Mouse (Mus musculus) kidney, postnatal 0 days (tissue): ENCODE data around the gene Best3. TPM values are rescaled to one million over a fixed set of nuclear protein-coding genes. Genes with fewer than 3 reads are reported as not detected.

Experiments used
- ATAC-seq: fragments of 200-750 bp; cut with Nextera tagmentation; replicated peaks from 2 replicates; pipeline ENCODE4 v1.8.0; 2017; ENCODE audit warnings: low read depth, moderate number of reproducible peaks, moderate TSS enrichment, moderate library complexity; ENCODE audit not compliant: low FRiP score
- DNase-seq: peaks from one replicate; pipeline ENCODE4 v3.0.0-alpha.2; 2016; ENCODE audit warnings: low spot score
- H3K27ac ChIP-seq: fragments of 300-500 bp; sonication (generic); 2 replicates; pipeline ENCODE4 v1.5.1; 2014; ENCODE audit warnings: mild to moderate bottlenecking
- H3K27me3 ChIP-seq: fragments of 300-500 bp; sonication (generic); 2 replicates; pipeline ENCODE4 v1.6.1; 2014; ENCODE audit warnings: low read length, mixed read lengths; ENCODE audit not compliant: insufficient read depth
- H3K36me3 ChIP-seq: fragments of 300-500 bp; sonication (generic); 2 replicates; pipeline ENCODE4 v1.6.1; 2014; ENCODE audit warnings: low read length, mixed read lengths; ENCODE audit not compliant: insufficient read depth
- H3K4me1 ChIP-seq: fragments of 300-500 bp; sonication (generic); replicated peaks from 2 replicates; pipeline ENCODE4 v1.6.1; 2014; ENCODE audit warnings: antibody characterized with exemption, low read length, mixed read lengths; ENCODE audit not compliant: insufficient read depth
- H3K4me2 ChIP-seq: fragments of 300-500 bp; sonication (generic); 2 replicates; pipeline ENCODE4 v1.6.1; 2014; ENCODE audit warnings: mild to moderate bottlenecking, low read length, moderate library complexity, mixed read lengths
- H3K4me3 ChIP-seq: fragments of 300-500 bp; sonication (generic); replicated peaks from 2 replicates; pipeline ENCODE4 v1.5.1; 2014; ENCODE audit warnings: low read depth, low read length
- H3K9ac ChIP-seq: fragments of 300-500 bp; sonication (generic); 2 replicates; pipeline ENCODE4 v1.6.1; 2014; ENCODE audit warnings: low read depth, low read length
- H3K9me3 ChIP-seq: fragments of 300-500 bp; sonication (generic); replicated peaks from 2 replicates; pipeline ENCODE4 v1.6.1; 2016; ENCODE audit warnings: low read length, inconsistent platforms, mixed read lengths
- CTCF ChIP-seq: IDR thresholded peaks from 2 replicates; pipeline ENCODE4 v1.5.1; 2016; ENCODE audit warnings: antibody characterized with exemption, low read depth, mild to moderate bottlenecking, moderate library complexity
- WGBS: fragments of 180-500 bp; shearing (Covaris S2); extraction: QIAGEN DNeasy Blood & Tissue Kit; methylation state at CpG from one replicate; pipeline ENCODE4 v1.1.7; 2014; 5-methylcytosine and 5-hydroxymethylcytosine counted together
- polyA plus RNA-seq: library from polyadenylated mRNA; unstranded; fragments of >200 nt; fragmentation: Nextera tagmentation; extraction: Ambion mirVana; gene quantifications from 2 replicates; pipeline ENCODE4 v1.2.1, GENCODE M21; 2015

The Best3 gene
- polyA plus RNA-seq, 1 experiment from 2014 or later: 0.22 TPM

DNA sequence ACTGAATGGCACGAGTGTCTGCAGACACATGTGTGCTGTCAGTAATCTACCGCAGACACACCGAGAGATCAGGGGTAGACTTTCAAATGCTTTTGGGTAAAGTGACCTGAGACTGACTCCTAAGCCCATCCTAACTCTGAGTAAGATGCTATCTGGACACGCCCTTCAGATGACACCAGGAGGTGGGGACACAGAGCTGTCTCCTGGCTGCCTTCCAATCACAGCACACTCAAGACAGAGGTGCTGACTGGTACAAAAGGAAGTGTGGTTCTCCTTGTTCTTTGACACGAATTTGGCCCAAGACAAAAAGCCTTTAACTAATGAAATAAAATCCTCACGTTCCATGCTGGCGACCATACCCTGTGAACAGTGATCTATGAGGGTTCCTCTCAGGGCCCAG lies 87.1 kb downstream of the Best3 start:
- Histone ChIP-seq H3K36me3 (peaks cover 38% of the 10 kb centered on the region), H3K9me3 (no peaks in the 10 kb centered on the region), H3K4me2 (no peak overlapping the region), H3K27me3 (no peaks in the 10 kb centered on the region), H3K9ac (no peak overlapping the region), H3K27ac (no peak overlapping the region), H3K4me1 (no peaks in the 10 kb centered on the region), H3K4me3 (no peak overlapping the region)
- no peak for TF ChIP-seq CTCF
- ATAC-seq (no peak), DNase-seq (no peak)
- 75% methylated on average over 7 of the region's 7 CpGs for WGBS

Other genes starting within 250 kb of the Best3 start
- 0.04 and 0.06 TPM in 2 replicates for gene Myrfl, start 89.4 kb upstream of the Best3 start, polyA plus RNA-seq
- gene Rab3ip, start 35.5 kb upstream of the Best3 start, polyA plus RNA-seq: 173 and 176 TPM in 2 replicates
- gene Gm10271, start 13.7 kb upstream of the Best3 start, polyA plus RNA-seq: not detected in 2 replicates
- not detected in 2 replicates for gene Lrrc10, start 59.0 kb downstream of the Best3 start, polyA plus RNA-seq
- 183 and 198 TPM in 2 replicates for gene Cct2, start 77.5 kb downstream of the Best3 start, polyA plus RNA-seq
- gene Frs2, start 162.2 kb downstream of the Best3 start, polyA plus RNA-seq: 17.8 and 18.5 TPM in 2 replicates
- gene Yeats4, start 238.2 kb downstream of the Best3 start, polyA plus RNA-seq: 65.3 and 67.0 TPM in 2 replicates